ENCODE assay signal across 8 mouse cellular contexts in genomic region chrX:101332375-101333211, GRCm38 (mm10). TPM values are rescaled to one million over a fixed set of nuclear protein-coding genes. Genes with fewer than 3 reads are reported as not detected.
DNase-seq lines count a peak whose midpoint lies in the region; ATAC-seq and TF ChIP-seq lines count a peak whose summit lies in the region.

No protein-coding gene starts in this region.

- TF ChIP-seq EP300 in lung, postnatal 0 days (IDR thresholded peaks at IDR 0.05): peak; percentile 35; the same call in 1 of the 2 replicates

- H3K27me3 ChIP-seq in hindbrain, embryonic 10.5 days (ENCODE audit: insufficient read depth, poor library complexity, severe bottlenecking): 0 out of 2 replicates have a peak, but pooled peaks cover 3% of the 10 kb centered on the region
- H3K27me3 ChIP-seq in lung, postnatal 0 days (replicated peaks; ENCODE audit: insufficient read depth, low read length): no peaks in the 10 kb centered on the region

- H3K4me1 ChIP-seq in hindbrain, embryonic 10.5 days (replicated peaks): peaks cover 5% of the 10 kb centered on the region; the same call in 1 of the 2 replicates
- H3K4me1 ChIP-seq in lung, postnatal 0 days (ENCODE audit: insufficient read depth, low read depth, low read length): no peaks in the 10 kb centered on the region

- WGBS in hindbrain, embryonic 10.5 days: 23% methylated on average over 36 of the region's 49 CpGs
- 9% methylated on average over 29 of the region's 49 CpGs for WGBS in lung, postnatal 0 days

- peak overlapping the region; percentile 49 for H3K4me3 ChIP-seq in hindbrain, embryonic 10.5 days
- H3K4me3 ChIP-seq in lung, postnatal 0 days (ENCODE audit: low read depth, low read length): peak overlapping the region; percentile 37

- no peak for TF ChIP-seq CTCF in lung, postnatal 0 days (IDR thresholded peaks at IDR 0.05)

- H3K9ac ChIP-seq in lung, postnatal 0 days (replicated peaks; ENCODE audit: low read depth): peak overlapping the region; percentile 41; the same call in 1 of the 2 replicates

- DNase-seq in MN1 (ENCODE audit: low spot score): peak; percentile 90
- peak; percentile 95 for DNase-seq in cerebellum, adult 9-10 months
- DNase-seq in hindbrain, embryonic 10.5 days (ENCODE audit: low spot score): peak; percentile 89
- DNase-seq in layer of hippocampus, adult 9-11 months: peak; percentile 95
- peak; percentile 98 for DNase-seq in lung, postnatal 0 days (ENCODE audit: low spot score)
- peak; percentile 61 for DNase-seq in ovary, postnatal 14 days (ENCODE audit: low spot score)
- DNase-seq in thymus, postnatal 14 days: peak; percentile 83

- no peaks in the 10 kb centered on the region for H3K36me3 ChIP-seq in hindbrain, embryonic 10.5 days
- H3K36me3 ChIP-seq in lung, postnatal 0 days (ENCODE audit: insufficient read depth, low read length): no peaks in the 10 kb centered on the region

- peak overlapping the region; percentile 89 for H3K27ac ChIP-seq in hindbrain, embryonic 10.5 days
- peak overlapping the region; percentile 91 for H3K27ac ChIP-seq in lung, postnatal 0 days (ENCODE audit: low read length)

- H3K4me2 ChIP-seq in lung, postnatal 0 days (replicated peaks; ENCODE audit: low read depth, low read length): peak overlapping the region; percentile 58

- ATAC-seq in frontal cortex, adult (ENCODE audit: low TSS enrichment): peak; percentile 97
- ATAC-seq in lung, postnatal 0 days: peak; percentile 98

- no peaks in the 10 kb centered on the region for H3K9me3 ChIP-seq in hindbrain, embryonic 10.5 days
- no peaks in the 10 kb centered on the region for H3K9me3 ChIP-seq in lung, postnatal 0 days (ENCODE audit: low read length)

RNA-seq across cellular contexts. Expression of gene Nlgn3, which starts 33.6 kb away (rescaled TPM):
- 5.8 and 14.8 TPM in 2 replicates for polyA plus RNA-seq in hindbrain, embryonic 10.5 days (2016; fragmentation: Nextera tagmentation; extraction: Ambion mirVana)
- polyA plus RNA-seq in lung, postnatal 0 days (2015; fragmentation: Nextera tagmentation; extraction: Ambion mirVana): 0.25 and 0.29 TPM in 2 replicates

RNA-seq across cellular contexts. Expression of gene Gjb1, which starts 43.6 kb away (rescaled TPM):
- 0.46 TPM in 1 of 2 replicates, not detected in the other for polyA plus RNA-seq in hindbrain, embryonic 10.5 days (2016; fragmentation: Nextera tagmentation; extraction: Ambion mirVana)
- polyA plus RNA-seq in lung, postnatal 0 days (2015; fragmentation: Nextera tagmentation; extraction: Ambion mirVana): 1.6 and 2.0 TPM in 2 replicates

RNA-seq across cellular contexts. Expression of gene Med12, which starts 58.8 kb away (rescaled TPM):
- polyA plus RNA-seq in hindbrain, embryonic 10.5 days (2016; fragmentation: Nextera tagmentation; extraction: Ambion mirVana): 34.7 and 38.6 TPM in 2 replicates
- polyA plus RNA-seq in lung, postnatal 0 days (2015; fragmentation: Nextera tagmentation; extraction: Ambion mirVana): 19.8 and 20.6 TPM in 2 replicates

Comparison
In these comparisons a context has a peak if more than half of its experiments do, and no peak if none do; other contexts are left out.
1. Peak in every context shown above with its lines: DNase-seq, ATAC-seq, H3K4me3 ChIP-seq and H3K27ac ChIP-seq.